Mouse (Mus musculus) T-helper 1 cell (primary cell): ENCODE measurements around the gene Olfr382.
"Not testable (repeated sequence)": the region's sequence is repeated elsewhere in the genome, so short reads cannot be mapped to it uniquely, and the experiment has no call there.

Source experiments
- in situ Hi-C: fragments of 300-600 bp; cut with MboI, MseI; formaldehyde crosslinking; loops from one replicate; pipeline ENCODE4 v1.15.1; 2025; ENCODE audit warnings: high pct_unique_total_duplicates

The Olfr382 gene

DNA sequence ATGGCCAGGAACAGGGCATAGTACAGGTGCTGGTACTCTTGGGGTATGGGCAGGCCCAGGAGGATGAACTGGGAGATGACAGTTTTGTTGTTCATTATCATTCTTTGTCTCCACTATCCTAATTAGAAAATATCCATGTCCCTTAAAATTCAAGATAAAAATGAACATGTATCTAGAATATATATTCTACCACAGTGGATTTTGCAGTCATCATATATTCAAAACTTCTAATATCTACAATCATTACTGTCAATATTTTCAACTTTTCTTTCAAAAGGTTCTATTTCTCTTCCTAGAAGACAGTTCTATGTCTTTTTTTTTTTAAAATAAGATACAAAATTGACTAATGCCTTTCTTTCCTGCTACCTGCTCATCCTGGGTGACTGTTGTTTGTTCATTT, at the start of gene Olfr382:
Olfr382 (minus strand) TSS at position 101 of the 400 bp plus-strand sequence.
- in situ Hi-C loops, result no loop called here

DNA sequence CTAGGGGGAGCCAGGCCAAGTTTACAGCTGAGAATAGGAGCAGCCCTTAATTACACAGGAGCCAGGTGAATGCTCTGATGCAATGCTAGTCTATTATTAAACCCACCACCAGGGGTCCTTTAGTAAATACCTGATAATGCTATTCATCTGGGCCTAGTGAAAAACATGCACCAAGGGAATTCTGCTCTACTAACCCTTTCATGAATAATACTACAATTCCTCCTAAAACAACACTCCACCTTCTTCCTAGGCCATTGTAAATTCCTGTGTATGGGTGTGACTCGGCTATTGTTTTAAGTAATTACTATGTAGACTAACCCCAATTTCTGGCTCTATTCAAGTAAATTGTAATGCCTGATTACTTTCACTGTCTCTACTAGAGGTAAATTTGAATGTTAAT, 12.0 kb upstream of the Olfr382 start:
- in situ Hi-C loops, result not testable (repeated sequence)

DNA sequence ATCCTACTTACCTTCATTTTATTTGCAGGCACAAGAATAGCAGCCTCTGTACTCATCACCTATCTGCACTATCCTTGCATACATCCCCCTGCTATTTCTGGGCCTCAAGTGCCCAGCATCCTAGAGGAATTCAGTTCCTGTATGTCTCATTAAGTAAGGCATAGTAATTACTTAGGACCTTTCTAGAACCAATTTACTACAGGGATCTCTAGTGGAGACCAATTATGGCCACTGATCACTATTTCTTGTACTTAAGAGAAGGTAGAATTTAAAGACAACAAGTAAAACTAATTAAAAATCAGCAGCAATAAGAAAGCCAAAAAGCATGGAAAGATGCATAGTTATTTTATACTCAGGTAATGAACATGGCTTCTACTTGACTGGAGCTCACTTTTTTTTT, 25.5 kb downstream of the Olfr382 start, which contains the start of gene Olfr381:
Olfr381 (minus strand) TSS at position 101 of the 400 bp plus-strand sequence.
- in situ Hi-C loops, result no loop called here
